Mouse (Mus musculus) v-Abl transformed pro-B cells (cell line): ENCODE results near the gene Zar1l.
"Not testable (repeated sequence)": the region's sequence is repeated elsewhere in the genome, so short reads cannot be mapped to it uniquely, and the experiment has no call there.

Experiments
- in situ Hi-C, 2 experiments: fragments of 400-800 bp; cut with MboI; formaldehyde crosslinking; loops; one replicate each; pipeline ENCODE4 v1.15.1; 2025; ENCODE audit not compliant: unreplicated experiment in 2 of 2

Zar1l gene

GRCm38 (mm10) chr5:150518064-150518463 is at the start of gene Zar1l:
Zar1l (minus strand) TSS chr5:150518164.
- in situ Hi-C loops, result loop anchor here in 1 of 2 experiments (10.0 kb wide), 1 partner anchor 857 kb away; no protein-coding TSS in a partner anchor

- in situ Hi-C loops, result no loop called here
Measured at GRCm38 (mm10) chr5:150566971-150567370, 49.0 kb upstream of the Zar1l start.

DNA sequence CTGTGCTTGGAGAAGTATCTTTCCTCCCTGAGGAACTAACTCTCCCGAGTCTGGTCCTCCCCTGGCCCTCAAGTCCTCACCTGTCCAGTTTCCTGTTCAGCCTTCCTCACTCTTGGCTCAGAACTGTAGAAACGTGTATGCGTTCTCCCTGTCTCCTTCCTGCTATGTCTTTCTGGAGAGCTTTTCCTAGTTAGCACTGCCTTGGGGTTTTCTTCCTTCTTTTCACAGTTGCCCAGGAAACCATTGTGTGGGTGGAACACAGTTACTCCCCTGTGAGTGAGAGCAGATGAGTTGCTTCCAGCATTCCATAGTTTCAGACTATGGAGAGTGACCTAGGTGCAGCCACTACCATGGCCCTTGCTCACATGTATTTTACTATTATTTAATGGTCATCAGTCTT is 48.3 kb upstream of the Zar1l start:
- in situ Hi-C loops, result no loop called here

DNA sequence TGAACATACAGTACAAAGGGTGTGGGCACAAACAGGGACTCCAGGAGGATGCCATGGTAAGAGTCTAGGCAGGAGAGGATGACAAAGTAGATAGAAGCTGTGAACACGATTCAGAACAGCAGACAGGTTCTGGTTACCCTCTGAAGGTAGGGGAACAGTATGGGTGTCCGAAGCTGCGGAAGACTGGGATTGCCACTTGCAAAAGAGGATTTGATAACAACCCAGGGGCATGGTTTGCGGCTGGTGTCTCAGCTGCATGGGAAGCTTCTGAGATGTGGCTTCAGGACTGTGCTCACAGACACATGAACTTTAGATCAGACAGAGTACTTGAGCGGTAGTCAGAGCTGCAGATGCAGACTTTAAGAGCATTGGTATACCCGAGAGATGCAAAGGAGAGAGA is 46.5 kb upstream of the Zar1l start:
- in situ Hi-C loops, result no loop called here

- in situ Hi-C loops, result no loop called here
Measured at GRCm38 (mm10) chr5:150561783-150562182, 43.8 kb upstream of the Zar1l start.

DNA sequence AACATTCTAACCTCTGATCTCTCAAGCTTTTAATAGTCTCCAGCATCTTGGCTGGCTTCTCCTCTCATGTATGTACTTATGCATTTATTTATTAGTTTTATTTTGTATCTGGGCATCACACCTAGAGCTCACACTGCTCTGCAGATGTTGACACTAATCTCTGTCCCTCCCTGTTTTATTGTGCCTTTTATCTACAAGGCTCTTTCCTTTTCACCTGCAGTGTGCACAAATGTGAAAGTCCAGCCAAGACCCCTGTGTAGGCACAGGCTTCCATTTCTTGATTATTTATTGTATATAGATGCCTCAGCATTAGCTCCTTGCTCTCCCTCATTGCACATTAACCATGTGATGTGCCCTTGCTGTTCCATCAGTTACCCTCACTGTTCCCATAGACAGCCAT is 43.4 kb upstream of the Zar1l start:
- in situ Hi-C loops, result no loop called here

DNA sequence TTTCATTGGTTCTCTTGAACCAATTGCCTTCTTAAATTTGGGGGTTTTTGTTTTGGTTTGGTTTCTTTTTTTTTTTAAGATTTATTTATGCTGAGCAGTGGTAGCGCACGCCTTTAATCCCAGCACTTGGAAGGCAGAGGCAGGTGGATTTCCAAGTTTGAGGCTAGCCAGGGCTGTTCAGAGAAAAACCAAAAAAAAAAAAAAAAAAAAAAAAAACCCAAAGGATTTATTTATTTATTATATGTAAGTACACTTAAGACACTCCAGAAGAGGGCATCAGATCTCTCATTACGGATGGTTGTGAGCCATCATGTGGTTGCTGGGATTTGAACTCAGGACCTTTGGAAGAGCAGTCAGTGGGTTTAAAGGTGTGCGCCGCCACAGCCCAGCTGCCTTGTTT is 42.9 kb upstream of the Zar1l start:
- in situ Hi-C loops, result no loop called here

- in situ Hi-C loops, result loop anchor here in 1 of 2 experiments (10.0 kb wide), 1 partner anchor 105 kb away; the partner anchor contains the start of gene N4bp2l2
Measured at GRCm38 (mm10) chr5:150559519-150560103, 41.6 kb upstream of the Zar1l start.

DNA sequence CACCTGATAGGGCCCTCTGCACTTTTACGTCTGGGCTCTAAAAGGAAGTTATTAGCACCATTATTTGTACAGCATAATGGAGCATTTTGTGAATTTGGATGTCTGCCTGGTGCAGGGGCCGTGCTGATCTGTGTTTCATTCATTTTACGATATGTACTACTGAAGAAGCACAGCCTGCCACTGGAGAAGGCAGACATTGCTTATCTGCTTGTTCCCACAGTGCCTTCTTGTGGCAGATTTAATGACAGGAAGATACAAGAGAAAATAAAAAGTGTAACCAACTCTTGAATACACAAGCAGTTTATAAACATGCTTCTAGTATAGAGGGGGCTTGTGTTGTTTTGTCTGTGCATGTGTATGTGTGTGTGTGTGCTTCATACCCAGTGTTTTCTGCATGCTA is 33.7 kb upstream of the Zar1l start:
- in situ Hi-C loops, result loop anchor here in 1 of 2 experiments (10.0 kb wide), 1 partner anchor 113 kb away; the partner anchor contains the start of gene N4bp2l2

DNA sequence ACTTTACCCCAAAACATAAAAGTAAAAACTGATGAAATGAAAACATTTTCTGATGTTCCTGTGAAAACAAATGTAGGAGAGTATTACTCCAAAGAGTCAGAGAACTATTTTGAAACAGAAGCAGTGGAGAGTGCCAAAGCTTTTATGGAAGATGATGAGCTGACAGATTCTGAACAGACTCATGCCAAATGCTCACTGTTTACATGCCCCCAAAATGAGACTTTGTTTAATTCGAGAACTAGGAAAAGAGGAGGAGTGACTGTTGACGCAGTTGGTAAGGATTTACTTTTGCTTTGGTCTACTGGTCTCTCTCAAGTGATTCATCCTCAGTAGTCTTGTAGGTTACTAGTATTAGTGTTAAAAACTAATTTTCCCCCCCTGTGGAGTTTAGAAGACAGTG is 25.2 kb upstream of the Zar1l start:
- in situ Hi-C loops, result no loop called here

GRCm38 (mm10) chr5:150541302-150541701 is 23.3 kb upstream of the Zar1l start:
- in situ Hi-C loops, result no loop called here

DNA sequence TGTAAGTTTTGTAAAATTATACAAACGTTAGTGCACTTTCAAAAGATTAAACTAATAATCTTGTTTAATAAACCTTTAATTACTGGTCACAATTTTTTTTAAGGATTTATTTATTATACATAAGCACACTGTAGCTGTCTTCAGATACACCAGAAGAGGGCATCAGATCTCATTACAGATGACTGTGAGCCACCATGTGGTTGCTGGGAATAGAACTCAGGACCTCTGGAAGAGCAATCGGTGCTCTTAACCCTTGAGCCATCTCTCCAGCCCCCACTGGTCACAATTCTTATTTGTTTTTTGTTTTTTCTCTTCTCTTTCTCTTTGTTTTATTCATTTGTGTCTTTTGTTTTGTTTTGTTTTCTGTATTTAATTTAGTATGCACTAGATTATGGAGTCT is 7.3 kb upstream of the Zar1l start:
- in situ Hi-C loops, result loop anchor here in 1 of 2 experiments (10.0 kb wide), 1 partner anchor 360 kb away; no protein-coding TSS in a partner anchor

- in situ Hi-C loops, result loop anchor here (5.0 to 10.0 kb wide), 3 partner anchors 69 to 358 kb away; partner anchors contain the start of gene N4bp2l2 (in 2 of the 2)
Measured at GRCm38 (mm10) chr5:150522867-150523234, 4.9 kb upstream of the Zar1l start.

- in situ Hi-C loops, result loop anchor here (5.0 to 10.0 kb wide), 3 partner anchors 70 to 357 kb away; partner anchors contain the start of gene N4bp2l2 (in 2 of the 2)
Measured at GRCm38 (mm10) chr5:150521937-150522866, 4.2 kb upstream of the Zar1l start, which contains the start of gene Brca2. Brca2 (plus strand) TSS chr5:150522630.

GRCm38 (mm10) chr5:150519551-150519950 is 1.6 kb upstream of the Zar1l start:
- in situ Hi-C loops, result loop anchor here in 1 of 2 experiments (10.0 kb wide), 1 partner anchor 855 kb away; no protein-coding TSS in a partner anchor

DNA sequence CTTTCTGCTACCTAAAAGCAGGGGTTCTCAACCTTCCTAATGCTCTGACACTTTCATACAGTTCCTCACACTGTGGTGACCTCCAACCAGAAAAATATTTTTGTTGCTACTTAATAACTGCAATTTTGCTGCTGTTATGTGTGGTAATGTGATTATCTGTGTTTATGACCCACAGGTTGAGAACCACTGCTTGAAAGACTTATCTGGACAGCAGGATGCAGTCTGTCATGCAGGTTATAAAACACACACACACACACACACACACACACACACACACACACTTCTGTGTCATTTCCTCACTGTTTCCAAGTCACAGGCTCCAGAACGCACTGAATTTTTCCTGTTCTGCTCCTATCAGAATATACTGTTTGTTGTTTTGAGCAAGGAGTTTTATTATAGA is 3.9 kb downstream of the Zar1l start:
- in situ Hi-C loops, result loop anchor here in 1 of 2 experiments (10.0 kb wide), 1 partner anchor 861 kb away; no protein-coding TSS in a partner anchor

- in situ Hi-C loops, result loop anchor here in 1 of 2 experiments (10.0 kb wide), 1 partner anchor 862 kb away; no protein-coding TSS in a partner anchor
Measured at GRCm38 (mm10) chr5:150513264-150513663, 4.7 kb downstream of the Zar1l start.

GRCm38 (mm10) chr5:150510451-150511225 is 7.3 kb downstream of the Zar1l start:
- in situ Hi-C loops, result loop anchor here in 1 of 2 experiments (10.0 kb wide), 1 partner anchor 864 kb away; no protein-coding TSS in a partner anchor

- in situ Hi-C loops, result no loop called here
Measured at GRCm38 (mm10) chr5:150495792-150496191, 22.2 kb downstream of the Zar1l start.

DNA sequence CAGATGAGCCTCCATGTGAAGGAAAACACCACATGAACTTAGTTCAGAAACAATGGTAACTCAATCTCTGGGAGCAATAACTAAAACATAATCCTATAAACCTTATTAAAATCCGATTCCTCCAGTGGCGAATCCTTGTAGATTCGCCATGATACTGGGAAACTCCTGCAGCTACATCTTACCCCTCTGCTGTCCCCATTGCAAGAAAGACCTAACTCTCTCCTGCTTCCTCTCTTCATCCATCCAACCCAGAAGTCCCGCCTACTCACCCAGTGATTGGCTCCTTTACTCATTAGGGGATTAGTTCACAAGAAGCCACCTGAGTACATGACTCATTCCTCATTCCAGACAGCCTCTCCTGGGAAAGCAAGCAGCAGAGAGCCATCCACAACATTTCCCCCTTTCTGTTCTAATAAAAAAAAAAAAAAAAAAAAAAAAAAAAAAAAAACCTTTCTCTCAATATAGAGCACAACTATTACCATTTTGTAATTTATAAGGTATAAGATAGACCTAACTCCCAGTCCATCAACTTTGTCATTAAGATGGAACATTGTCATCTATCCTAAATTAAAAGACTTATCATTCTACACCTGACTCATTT is 26.3 kb downstream of the Zar1l start:
- in situ Hi-C loops, result not testable (repeated sequence)
